Mouse (Mus musculus): ENCODE measurements around the gene Commd7. TPM values are rescaled to one million over a fixed set of nuclear protein-coding genes. Genes with fewer than 3 reads are reported as not detected.
"Not testable (repeated sequence)": the region's sequence is repeated elsewhere in the genome, so short reads cannot be mapped to it uniquely, and the experiment has no call there.

Commd7 gene
- 37.0 and 55.8 TPM in 2 replicates for total RNA-seq (2017)

GRCm38 (mm10) chr2:153631976-153632870 lies at the start of gene Commd7:
Commd7 (minus strand) TSS chr2:153632781.
- ATAC-seq (replicated peaks in 1 of 2; ENCODE audit: insufficient read depth in 1 of 2, low FRiP score in 2 of 2, low TSS enrichment in 1 of 2, low read depth in 1 of 2, poor library complexity in 2 of 2, severe bottlenecking in 2 of 2): peak; percentile 80 to 87

GRCm38 (mm10) chr2:153679959-153680358 lies 47.4 kb upstream of the Commd7 start:
- ATAC-seq (replicated peaks in 1 of 2; ENCODE audit: insufficient read depth in 1 of 2, low FRiP score in 2 of 2, low TSS enrichment in 1 of 2, low read depth in 1 of 2, poor library complexity in 2 of 2, severe bottlenecking in 2 of 2): no peak

GRCm38 (mm10) chr2:153677550-153677949 lies 45.0 kb upstream of the Commd7 start:
- no peak for ATAC-seq (replicated peaks in 1 of 2; ENCODE audit: insufficient read depth in 1 of 2, low FRiP score in 2 of 2, low TSS enrichment in 1 of 2, low read depth in 1 of 2, poor library complexity in 2 of 2, severe bottlenecking in 2 of 2)

GRCm38 (mm10) chr2:153676944-153677343 lies 44.4 kb upstream of the Commd7 start:
- no peak for ATAC-seq (replicated peaks in 1 of 2; ENCODE audit: insufficient read depth in 1 of 2, low FRiP score in 2 of 2, low TSS enrichment in 1 of 2, low read depth in 1 of 2, poor library complexity in 2 of 2, severe bottlenecking in 2 of 2)

GRCm38 (mm10) chr2:153675364-153675763 lies 42.8 kb upstream of the Commd7 start:
- not testable (repeated sequence) for ATAC-seq (replicated peaks in 1 of 2; ENCODE audit: insufficient read depth in 1 of 2, low FRiP score in 2 of 2, low TSS enrichment in 1 of 2, low read depth in 1 of 2, poor library complexity in 2 of 2, severe bottlenecking in 2 of 2)

GRCm38 (mm10) chr2:153672619-153673018 lies 40.0 kb upstream of the Commd7 start:
- no peak for ATAC-seq (replicated peaks in 1 of 2; ENCODE audit: insufficient read depth in 1 of 2, low FRiP score in 2 of 2, low TSS enrichment in 1 of 2, low read depth in 1 of 2, poor library complexity in 2 of 2, severe bottlenecking in 2 of 2)

- no peak for ATAC-seq (replicated peaks in 1 of 2; ENCODE audit: insufficient read depth in 1 of 2, low FRiP score in 2 of 2, low TSS enrichment in 1 of 2, low read depth in 1 of 2, poor library complexity in 2 of 2, severe bottlenecking in 2 of 2)
These were observed 37.5 kb upstream of the Commd7 start for GRCm38 (mm10) chr2:153670111-153670510.

- peak; percentile 58 to 76; a peak in 1 of 4 replicates for ATAC-seq (replicated peaks in 1 of 2; ENCODE audit: insufficient read depth in 1 of 2, low FRiP score in 2 of 2, low TSS enrichment in 1 of 2, low read depth in 1 of 2, poor library complexity in 2 of 2, severe bottlenecking in 2 of 2)
These were observed 36.3 kb upstream of the Commd7 start for GRCm38 (mm10) chr2:153668754-153669376.

GRCm38 (mm10) chr2:153665401-153665800 lies 32.8 kb upstream of the Commd7 start:
- no peak for ATAC-seq (replicated peaks in 1 of 2; ENCODE audit: insufficient read depth in 1 of 2, low FRiP score in 2 of 2, low TSS enrichment in 1 of 2, low read depth in 1 of 2, poor library complexity in 2 of 2, severe bottlenecking in 2 of 2)

GRCm38 (mm10) chr2:153660616-153661015 lies 28.0 kb upstream of the Commd7 start:
- no peak for ATAC-seq (replicated peaks in 1 of 2; ENCODE audit: insufficient read depth in 1 of 2, low FRiP score in 2 of 2, low TSS enrichment in 1 of 2, low read depth in 1 of 2, poor library complexity in 2 of 2, severe bottlenecking in 2 of 2)

GRCm38 (mm10) chr2:153657659-153658058 lies 25.1 kb upstream of the Commd7 start:
- not testable (repeated sequence) for ATAC-seq (replicated peaks in 1 of 2; ENCODE audit: insufficient read depth in 1 of 2, low FRiP score in 2 of 2, low TSS enrichment in 1 of 2, low read depth in 1 of 2, poor library complexity in 2 of 2, severe bottlenecking in 2 of 2)

GRCm38 (mm10) chr2:153651681-153652080 lies 19.1 kb upstream of the Commd7 start:
- 0 out of 4 replicates have a peak, but pooled peaks of 1 of the 2 experiments have one; percentile 4 for ATAC-seq (replicated peaks in 1 of 2; ENCODE audit: insufficient read depth in 1 of 2, low FRiP score in 2 of 2, low TSS enrichment in 1 of 2, low read depth in 1 of 2, poor library complexity in 2 of 2, severe bottlenecking in 2 of 2)

- peak in 1 of 2 experiments; percentile 10; a peak in 1 of 4 replicates for ATAC-seq (replicated peaks in 1 of 2; ENCODE audit: insufficient read depth in 1 of 2, low FRiP score in 2 of 2, low TSS enrichment in 1 of 2, low read depth in 1 of 2, poor library complexity in 2 of 2, severe bottlenecking in 2 of 2)
These were observed 17.6 kb upstream of the Commd7 start for GRCm38 (mm10) chr2:153650014-153650687.

GRCm38 (mm10) chr2:153649298-153650013 lies 16.9 kb upstream of the Commd7 start, which contains the start of gene Dnmt3b:
Dnmt3b (plus strand) TSS chr2:153649450.
- peak; percentile 30 to 52; a peak in 3 of 4 replicates for ATAC-seq (replicated peaks in 1 of 2; ENCODE audit: insufficient read depth in 1 of 2, low FRiP score in 2 of 2, low TSS enrichment in 1 of 2, low read depth in 1 of 2, poor library complexity in 2 of 2, severe bottlenecking in 2 of 2)

- ATAC-seq (replicated peaks in 1 of 2; ENCODE audit: insufficient read depth in 1 of 2, low FRiP score in 2 of 2, low TSS enrichment in 1 of 2, low read depth in 1 of 2, poor library complexity in 2 of 2, severe bottlenecking in 2 of 2): peak in 1 of 2 experiments; percentile 8; a peak in 1 of 4 replicates
These were observed 16.3 kb upstream of the Commd7 start for GRCm38 (mm10) chr2:153648773-153649297.

GRCm38 (mm10) chr2:153642999-153643398 lies 10.4 kb upstream of the Commd7 start:
- ATAC-seq (replicated peaks in 1 of 2; ENCODE audit: insufficient read depth in 1 of 2, low FRiP score in 2 of 2, low TSS enrichment in 1 of 2, low read depth in 1 of 2, poor library complexity in 2 of 2, severe bottlenecking in 2 of 2): no peak

- ATAC-seq (replicated peaks in 1 of 2; ENCODE audit: insufficient read depth in 1 of 2, low FRiP score in 2 of 2, low TSS enrichment in 1 of 2, low read depth in 1 of 2, poor library complexity in 2 of 2, severe bottlenecking in 2 of 2): no peak
These were observed 9.9 kb upstream of the Commd7 start for GRCm38 (mm10) chr2:153642496-153642895.

Measured in hematopoietic stem cell, adult 5-6 weeks (primary cell).